ENCODE assay signal across 8 mouse cellular contexts in the genomic region with DNA sequence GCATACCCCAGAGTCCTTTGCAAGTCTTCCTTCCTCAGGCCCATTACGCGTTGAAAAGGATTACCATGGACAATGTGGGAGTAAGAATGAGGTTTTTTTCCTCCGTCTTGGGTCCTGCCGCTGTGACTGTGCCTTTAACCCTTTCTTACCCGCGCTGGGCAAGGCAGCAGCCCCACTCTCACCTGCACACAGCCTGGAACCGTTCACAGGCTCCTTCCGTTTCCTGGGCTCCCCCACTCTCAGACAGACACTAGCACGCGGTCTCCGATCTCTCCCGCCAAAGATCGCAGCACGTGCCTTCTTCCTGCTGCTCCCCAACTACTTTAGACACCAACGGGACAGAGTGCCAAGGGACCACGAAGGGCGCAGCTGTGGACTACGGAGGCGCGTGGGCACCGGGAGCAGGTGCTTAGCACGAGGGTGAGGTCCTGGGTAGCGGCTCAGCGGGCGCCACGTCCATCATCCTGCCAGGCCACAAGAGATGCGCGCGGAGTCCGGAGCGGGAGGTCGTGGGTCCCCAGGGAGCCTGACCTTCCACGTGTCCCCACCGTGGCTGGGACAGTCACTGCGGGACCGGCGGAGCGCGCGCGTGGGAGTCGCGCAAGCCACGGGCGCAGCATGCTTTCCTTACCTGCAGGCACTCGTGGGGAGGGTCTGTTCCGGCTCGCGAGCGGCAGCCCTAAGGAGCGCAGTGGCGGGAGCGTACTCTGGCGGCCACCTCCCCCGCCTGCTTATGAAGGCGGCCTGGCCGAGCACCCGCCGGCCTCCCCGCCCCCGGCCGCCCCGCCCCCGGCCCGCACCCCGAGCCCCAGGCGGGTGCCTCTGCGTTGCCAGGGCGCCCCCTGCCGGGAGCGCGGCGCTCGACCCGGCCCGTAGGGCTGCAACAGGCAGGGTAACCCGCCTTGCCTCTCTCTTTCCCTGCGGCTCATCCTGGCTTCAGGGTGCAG. TPM values are rescaled to one million over a fixed set of nuclear protein-coding genes. Genes with fewer than 3 reads are reported as not detected.
DNase-seq lines count a peak whose midpoint lies in the region; ATAC-seq and TF ChIP-seq lines count a peak whose summit lies in the region.

A gene (minus strand): TSS at position 774 of the 947 bp plus-strand sequence.

- no peak within 1 kb of the TSS; the same call in 1 of the 2 replicates for H3K27ac ChIP-seq in liver, adult 2 months (replicated peaks; ENCODE audit: insufficient read depth, low read depth, low read length)
- no peak within 1 kb of the TSS for H3K27ac ChIP-seq in neural tube, embryonic 11.5 days (ENCODE audit: low read depth, low read length)
- no peak within 1 kb of the TSS for H3K27ac ChIP-seq in testis, adult 2 months (ENCODE audit: control insufficient read depth, insufficient read depth, low read depth, low read length)

- H3K9ac ChIP-seq in liver, adult 2 months (ENCODE audit: low read depth, low read length): peak within 1 kb of the TSS; percentile 85
- peak within 1 kb of the TSS; percentile 38 for H3K9ac ChIP-seq in neural tube, embryonic 11.5 days (ENCODE audit: low read length)

- H3K9me3 ChIP-seq in neural tube, embryonic 11.5 days (ENCODE audit: control insufficient read depth, low read length): no peaks in the 10 kb centered on the region

- peak; percentile 79 for TF ChIP-seq CTCF in liver, adult 2 months (IDR thresholded peaks at IDR 0.05; ENCODE audit: low read depth, low read length)
- peak; percentile 61 for TF ChIP-seq CTCF in testis, adult 2 months (IDR thresholded peaks at IDR 0.05; ENCODE audit: control insufficient read depth, insufficient read depth, insufficient replicate concordance, low read depth, low read length)

- peak; percentile 46 for DNase-seq in left cerebral cortex, adult 18-20 months (ENCODE audit: low spot score in 2 of 2)
- no peak for DNase-seq in left cerebral cortex, adult 11 months (ENCODE audit: low spot score)
- DNase-seq in embryo, embryonic 10.5 days (ENCODE audit: low spot score): peak; percentile 79
- peak; percentile 95 for DNase-seq in heart, adult 11 months
- peak; percentile 68 for DNase-seq in kidney, adult 11 months
- DNase-seq in liver, adult 2 months (ENCODE audit: extremely low read depth, low read depth, low spot score): peak; percentile 35
- DNase-seq in neural tube, embryonic 11.5 days (ENCODE audit: low spot score): peak; percentile 86

- no peaks in the 10 kb centered on the region for H3K27me3 ChIP-seq in liver, adult 2 months (ENCODE audit: control insufficient read depth, insufficient read depth, low read length)
- H3K27me3 ChIP-seq in neural tube, embryonic 11.5 days (ENCODE audit: control insufficient read depth, insufficient read depth, low read length): 0 out of 2 replicates have a peak, but pooled peaks cover 5% of the 10 kb centered on the region
- no peaks in the 10 kb centered on the region for H3K27me3 ChIP-seq in testis, adult 2 months (ENCODE audit: control insufficient read depth, insufficient read depth, low read length)

- peak within 1 kb of the TSS; percentile 77 for H3K4me2 ChIP-seq in neural tube, embryonic 11.5 days (ENCODE audit: low read depth)

- peak within 1 kb of the TSS; percentile 72 for H3K4me3 ChIP-seq in liver, adult 2 months (ENCODE audit: insufficient read depth, low read depth, low read length)
- H3K4me3 ChIP-seq in neural tube, embryonic 11.5 days (ENCODE audit: low read depth, low read length): peak within 1 kb of the TSS; percentile 39
- H3K4me3 ChIP-seq in testis, adult 2 months (ENCODE audit: control insufficient read depth, low read depth, low read length): peak within 1 kb of the TSS; percentile 71

- peak; percentile 72 for ATAC-seq in neural tube, embryonic 11.5 days (ENCODE audit: insufficient read depth, low FRiP score, low TSS enrichment)

- no peak for TF ChIP-seq POLR2A in liver, adult 2 months (IDR thresholded peaks at IDR 0.05; ENCODE audit: extremely low read depth, insufficient read depth, low read length)
- TF ChIP-seq POLR2A in testis, adult 2 months (IDR thresholded peaks at IDR 0.05; ENCODE audit: control insufficient read depth, low read depth, low read length): no peak

- H3K4me1 ChIP-seq in liver, adult 2 months (ENCODE audit: control insufficient read depth, insufficient read depth, low read length): peaks cover 16% of the 10 kb centered on the region
- H3K4me1 ChIP-seq in neural tube, embryonic 11.5 days (ENCODE audit: control insufficient read depth, insufficient read depth, low read length): peaks cover 6% of the 10 kb centered on the region
- H3K4me1 ChIP-seq in testis, adult 2 months (ENCODE audit: control insufficient read depth, insufficient read depth, low read length): peaks cover 7% of the 10 kb centered on the region

- H3K36me3 ChIP-seq in liver, adult 2 months (ENCODE audit: control insufficient read depth, insufficient read depth, low read length): no peaks in the 10 kb centered on the region
- no peaks in the 10 kb centered on the region for H3K36me3 ChIP-seq in neural tube, embryonic 11.5 days (ENCODE audit: control insufficient read depth, insufficient read depth, low read length)
- H3K36me3 ChIP-seq in testis, adult 2 months (ENCODE audit: control insufficient read depth, insufficient read depth, low read length): no peaks in the 10 kb centered on the region

- 4% methylated on average over 76 of the region's 78 CpGs for WGBS in liver, adult 2 months
- 1% methylated on average over 75 of the region's 78 CpGs for WGBS in neural tube, embryonic 11.5 days

- no peaks in the 10 kb centered on the region for H3K79me2 ChIP-seq in liver, adult 2 months (ENCODE audit: control insufficient read depth, insufficient read depth, low read length)

RNA-seq across cellular contexts. Expression of the gene that starts here (rescaled TPM):
- total RNA-seq in left cerebral cortex, adult 18-20 months (2021): 10 to 100 TPM; 10.0 to 11.0 TPM
- total RNA-seq in liver, adult 2 months (2014; rRNA removed): 5.1 and 6.9 TPM in 2 replicates
- polyA plus RNA-seq in liver, adult 2 months (2012; rRNA removed): 7.3 and 10.0 TPM in 2 replicates
- 8.2 and 12.3 TPM in 2 replicates for polyA plus RNA-seq in neural tube, embryonic 11.5 days (2014; fragmentation: Nextera tagmentation; extraction: Ambion mirVana)
- polyA plus RNA-seq in testis, adult 2 months (2012; rRNA removed): 7.2 and 8.2 TPM in 2 replicates
